Comparison of ENCODE assay signal across 26 mouse cellular contexts in genomic region chr3:115468980-115469379, GRCm38 (mm10).
A peak's percentile ranks its signal among the peaks of the same experiment; 100 is the strongest.
DNase-seq lines count a peak whose midpoint lies in the region; ATAC-seq and TF ChIP-seq lines count a peak whose summit lies in the region.
"Had no signal": no experiment of that assay in that cellular context is flagged by ENCODE, and none has a peak within 500 bp of the region (broad histone marks: within the 10 kb centered on the region; RNA-seq: fewer than 3 reads in every experiment).

No protein-coding gene starts in this region.

- WGBS in limb, embryonic 13.5 days, result 54% methylated on average over 4 of the region's 4 CpGs
- 93% methylated on average over 4 of the region's 4 CpGs for WGBS in limb, embryonic 10.5 days
- 53% methylated on average over 4 of the region's 4 CpGs for WGBS in limb, embryonic 14.5 days
- 45% methylated on average over 4 of the region's 4 CpGs for WGBS in forebrain, embryonic 16.5 days

- no peaks in the 10 kb centered on the region for H3K27me3 ChIP-seq in limb, embryonic 13.5 days
- no peaks in the 10 kb centered on the region for H3K27me3 ChIP-seq in limb, embryonic 10.5 days (ENCODE audit: low read depth, poor library complexity, severe bottlenecking)
- H3K27me3 ChIP-seq in limb, embryonic 14.5 days (ENCODE audit: control insufficient read depth, insufficient read depth, low read length), result no peaks in the 10 kb centered on the region
- H3K27me3 ChIP-seq in forebrain, embryonic 16.5 days (replicated peaks; ENCODE audit: control insufficient read depth, insufficient read depth, low read length), result no peaks in the 10 kb centered on the region
- H3K27me3 ChIP-seq: embryonic facial prominence, embryonic 12.5 days; embryonic facial prominence, embryonic 15.5 days; forebrain, embryonic 12.5 days; Patski had no signal

- no peak overlapping the region for H3K4me2 ChIP-seq in limb, embryonic 13.5 days (replicated peaks)
- no peak overlapping the region for H3K4me2 ChIP-seq in limb, embryonic 14.5 days (replicated peaks; ENCODE audit: low read depth, low read length, severe bottlenecking)
- H3K4me2 ChIP-seq in forebrain, embryonic 16.5 days (ENCODE audit: low read length), result no peak overlapping the region
- H3K4me2 ChIP-seq: embryonic facial prominence, embryonic 12.5 days; embryonic facial prominence, embryonic 15.5 days; forebrain, embryonic 12.5 days had no signal

- DNase-seq in limb, embryonic 10.5 days (ENCODE audit: low spot score), result no peak
- DNase-seq in NIH3T3 (ENCODE audit: low read depth), result peak; percentile 25
- peak; percentile 67 for DNase-seq in limb, embryonic 14.5 days (ENCODE audit: low spot score)
- DNase-seq: adrenal gland, adult 8-10 months; adrenal gland, postnatal 14 days; adrenal gland, postnatal 36 days; B cell, adult 2 months; cerebellum, adult 11 months; cerebellum, adult 18-20 months; cerebellum, adult 8-10 months; cerebellum, adult 9-11 months; cerebellum, postnatal 14 days; cerebellum, postnatal 36 days; embryo, embryonic 11 days had no signal

- TF ChIP-seq POLR2A in limb, embryonic 14.5 days (IDR thresholded peaks at IDR 0.05; ENCODE audit: borderline replicate concordance, extremely low read depth, insufficient read depth, insufficient read length), result no peak

- peak; percentile 65; the same call in 1 of the 2 replicates for ATAC-seq in limb, embryonic 13.5 days (ENCODE audit: low FRiP score, low read depth)
- ATAC-seq in limb, embryonic 14.5 days (ENCODE audit: low FRiP score, low read depth), result peak; percentile 47
- no peak for ATAC-seq in forebrain, embryonic 16.5 days
- ATAC-seq in CD4-positive, CD25-positive, alpha-beta regulatory T cell, adult 4 months, result no peak
- ATAC-seq: activated CD4-positive, CD25-positive, alpha-beta regulatory T cell, adult 4 months; forebrain, embryonic 14.5 days; forebrain, postnatal 0 days; Patski had no signal

- H3K27ac ChIP-seq in limb, embryonic 13.5 days, result no peak overlapping the region
- no peak overlapping the region for H3K27ac ChIP-seq in limb, embryonic 10.5 days
- no peak overlapping the region for H3K27ac ChIP-seq in limb, embryonic 14.5 days (replicated peaks; ENCODE audit: low read depth, low read length)
- no peak overlapping the region for H3K27ac ChIP-seq in forebrain, embryonic 16.5 days (ENCODE audit: low read length)
- H3K27ac ChIP-seq: embryonic facial prominence, embryonic 12.5 days; embryonic facial prominence, embryonic 15.5 days; forebrain, embryonic 10.5 days; forebrain, embryonic 12.5 days had no signal

- no peak overlapping the region for H3K9ac ChIP-seq in limb, embryonic 13.5 days
- no peak overlapping the region for H3K9ac ChIP-seq in limb, embryonic 14.5 days (ENCODE audit: low read depth, low read length, severe bottlenecking)
- no peak overlapping the region for H3K9ac ChIP-seq in forebrain, embryonic 16.5 days (replicated peaks; ENCODE audit: low read depth, low read length)
- H3K9ac ChIP-seq: embryonic facial prominence, embryonic 12.5 days; embryonic facial prominence, embryonic 15.5 days; forebrain, embryonic 12.5 days; forebrain, postnatal 0 days had no signal

- no peak overlapping the region for H3K4me3 ChIP-seq in limb, embryonic 13.5 days
- no peak overlapping the region for H3K4me3 ChIP-seq in limb, embryonic 10.5 days
- H3K4me3 ChIP-seq in limb, embryonic 14.5 days (replicated peaks; ENCODE audit: low read length), result no peak overlapping the region
- no peak overlapping the region for H3K4me3 ChIP-seq in forebrain, embryonic 16.5 days (replicated peaks; ENCODE audit: low read length)
- H3K4me3 ChIP-seq: embryonic facial prominence, embryonic 12.5 days; embryonic facial prominence, embryonic 15.5 days; erythroblast, embryonic 14.5 days; forebrain, embryonic 10.5 days; forebrain, embryonic 12.5 days had no signal

- no peaks in the 10 kb centered on the region for H3K9me3 ChIP-seq in limb, embryonic 13.5 days
- H3K9me3 ChIP-seq in limb, embryonic 10.5 days (replicated peaks), result no peaks in the 10 kb centered on the region
- H3K9me3 ChIP-seq in limb, embryonic 14.5 days (ENCODE audit: control insufficient read depth, low read length), result no peaks in the 10 kb centered on the region
- H3K9me3 ChIP-seq in forebrain, embryonic 16.5 days (ENCODE audit: control insufficient read depth, low read length), result no peaks in the 10 kb centered on the region
- H3K9me3 ChIP-seq: embryonic facial prominence, embryonic 12.5 days; embryonic facial prominence, embryonic 15.5 days; forebrain, embryonic 10.5 days; forebrain, embryonic 12.5 days had no signal

- no peaks in the 10 kb centered on the region for H3K36me3 ChIP-seq in limb, embryonic 13.5 days
- H3K36me3 ChIP-seq in limb, embryonic 10.5 days, result no peaks in the 10 kb centered on the region
- H3K36me3 ChIP-seq in limb, embryonic 14.5 days (ENCODE audit: control insufficient read depth, insufficient read depth, low read length), result no peaks in the 10 kb centered on the region
- H3K36me3 ChIP-seq in forebrain, embryonic 16.5 days (ENCODE audit: control insufficient read depth, insufficient read depth), result no peaks in the 10 kb centered on the region
- H3K36me3 ChIP-seq: embryonic facial prominence, embryonic 12.5 days; embryonic facial prominence, embryonic 15.5 days; forebrain, embryonic 10.5 days; forebrain, embryonic 12.5 days had no signal

- H3K4me1 ChIP-seq in limb, embryonic 13.5 days, result peaks cover 5% of the 10 kb centered on the region; the same call in 1 of the 2 replicates
- no peaks in the 10 kb centered on the region for H3K4me1 ChIP-seq in limb, embryonic 10.5 days
- no peaks in the 10 kb centered on the region for H3K4me1 ChIP-seq in limb, embryonic 14.5 days (ENCODE audit: control insufficient read depth, insufficient read depth, low read length)
- H3K4me1 ChIP-seq in forebrain, embryonic 16.5 days (replicated peaks; ENCODE audit: control insufficient read depth, insufficient read depth, low read length), result peaks cover 4% of the 10 kb centered on the region; the same call in 1 of the 2 replicates
- H3K4me1 ChIP-seq: embryonic facial prominence, embryonic 12.5 days; embryonic facial prominence, embryonic 15.5 days; forebrain, embryonic 10.5 days; forebrain, embryonic 12.5 days had no signal

Comparison
In these comparisons a context has a peak if more than half of its experiments do, and no peak if none do; other contexts are left out.
1. ATAC-seq: peak in limb, embryonic 13.5 days (single experiment) and limb, embryonic 14.5 days (single experiment); none in forebrain, embryonic 16.5 days (single experiment) and CD4-positive, CD25-positive, alpha-beta regulatory T cell, adult 4 months (single experiment).